Mouse (Mus musculus): ENCODE results near the gene Slpi.

Slpi gene

DNA sequence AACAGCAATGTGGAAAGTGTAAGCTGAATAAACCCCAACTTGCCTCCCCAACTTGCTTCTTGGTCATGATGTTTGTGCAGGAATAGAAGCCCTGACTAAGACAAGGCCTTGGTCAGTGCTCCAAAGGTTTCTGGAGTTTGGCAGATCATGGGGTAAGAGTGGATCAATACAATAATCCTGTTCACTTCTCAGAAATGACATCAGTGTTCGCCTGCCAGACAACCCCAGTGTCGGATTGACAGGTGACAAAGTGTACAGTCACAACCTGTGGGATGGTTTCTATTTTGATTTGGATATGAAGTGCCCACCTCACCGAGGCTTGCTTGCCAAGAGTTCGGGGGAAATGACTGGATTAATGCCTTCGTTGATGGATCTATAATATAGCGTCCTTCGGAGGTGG lies 32.4 kb upstream of the Slpi start:
- DNase-seq (ENCODE audit: low spot score), result no peak

DNA sequence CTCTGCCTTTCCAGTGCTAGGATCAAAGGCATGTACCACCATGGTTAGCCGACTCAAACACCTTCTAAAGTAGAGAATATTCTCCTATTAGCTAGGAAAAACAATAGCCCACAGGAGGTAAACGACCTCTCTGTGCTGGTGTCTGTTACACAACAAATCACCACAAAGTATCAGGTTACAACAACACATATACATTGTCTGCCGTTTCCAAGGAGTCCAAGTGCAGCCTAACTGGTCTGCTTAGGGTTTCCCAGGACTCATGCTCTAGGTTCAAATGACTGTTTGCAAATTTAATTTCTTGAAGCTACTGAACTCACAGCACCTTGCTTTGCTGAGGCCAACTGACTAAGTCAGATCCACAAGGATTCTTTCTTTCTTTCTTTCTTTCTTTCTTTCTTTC lies 30.6 kb upstream of the Slpi start:
- no peak for DNase-seq (ENCODE audit: low spot score)

DNA sequence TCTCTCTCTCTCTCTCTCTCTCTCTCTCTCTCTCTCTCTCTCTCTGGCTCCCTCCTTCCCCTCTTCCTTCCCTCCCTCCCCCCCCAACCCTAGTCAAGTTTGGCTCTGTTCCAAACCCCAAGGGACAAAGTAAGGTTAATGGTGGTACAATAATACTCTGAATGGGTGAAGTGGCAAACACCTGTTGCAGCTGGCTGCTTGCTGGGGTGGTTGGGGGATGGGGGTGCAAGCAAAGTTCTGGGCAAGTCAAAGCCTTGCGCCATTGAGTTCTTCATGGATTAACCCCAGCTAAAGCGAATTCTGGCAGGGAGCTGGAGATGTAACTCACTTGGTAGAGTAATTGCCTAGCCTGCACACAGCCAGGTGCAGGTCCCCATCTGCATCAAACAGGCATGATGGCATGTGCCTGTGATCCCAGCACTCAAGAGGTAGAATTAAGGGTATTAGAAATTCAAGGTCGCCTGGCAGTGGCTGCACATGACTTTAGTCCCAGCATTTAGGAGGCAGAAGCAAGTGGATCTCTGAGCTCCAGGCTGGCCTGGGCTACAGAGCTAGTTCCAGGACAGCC lies 29.5 kb upstream of the Slpi start:
- DNase-seq (ENCODE audit: low spot score), result no peak

DNA sequence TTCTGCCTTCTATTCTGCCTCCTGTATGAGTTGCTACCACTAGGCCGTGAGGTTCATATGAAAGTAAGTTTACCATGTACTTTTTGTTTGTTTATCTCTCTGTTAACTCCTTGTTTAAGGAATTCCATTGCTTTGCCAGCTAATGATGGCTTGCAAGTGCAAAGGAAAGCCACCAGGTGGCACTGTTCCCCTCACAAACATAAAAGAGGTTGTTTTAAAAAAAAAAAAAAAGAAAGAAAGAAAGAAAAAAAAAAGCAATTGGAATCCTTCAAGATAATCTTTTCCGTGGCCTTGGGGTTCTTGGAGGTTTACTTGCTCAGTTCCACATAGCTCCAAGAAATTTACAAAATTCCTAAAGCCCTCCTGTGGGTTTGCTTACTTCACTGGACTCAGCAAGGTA lies 28.3 kb upstream of the Slpi start:
- DNase-seq (ENCODE audit: low spot score), result no peak

DNA sequence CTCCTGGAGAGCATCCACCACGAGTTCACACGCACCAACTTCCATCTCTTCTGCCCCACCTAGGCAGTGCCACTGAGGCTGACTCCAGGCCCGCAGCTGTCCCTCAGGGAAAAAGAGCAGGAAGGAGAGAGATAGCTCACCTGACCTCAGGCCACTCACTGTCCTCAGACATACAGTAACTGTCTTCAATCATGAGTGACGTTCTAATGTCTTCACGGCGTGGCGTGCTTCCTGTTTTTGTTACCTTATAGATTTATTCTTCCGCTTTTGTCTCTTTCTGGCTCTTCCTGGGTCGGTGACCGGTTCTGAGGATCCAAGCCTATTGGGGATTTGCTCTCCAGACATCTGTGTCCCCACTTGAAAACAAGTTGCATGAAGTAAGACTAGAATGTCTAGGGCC lies 25.7 kb upstream of the Slpi start:
- DNase-seq (ENCODE audit: low spot score), result no peak

DNA sequence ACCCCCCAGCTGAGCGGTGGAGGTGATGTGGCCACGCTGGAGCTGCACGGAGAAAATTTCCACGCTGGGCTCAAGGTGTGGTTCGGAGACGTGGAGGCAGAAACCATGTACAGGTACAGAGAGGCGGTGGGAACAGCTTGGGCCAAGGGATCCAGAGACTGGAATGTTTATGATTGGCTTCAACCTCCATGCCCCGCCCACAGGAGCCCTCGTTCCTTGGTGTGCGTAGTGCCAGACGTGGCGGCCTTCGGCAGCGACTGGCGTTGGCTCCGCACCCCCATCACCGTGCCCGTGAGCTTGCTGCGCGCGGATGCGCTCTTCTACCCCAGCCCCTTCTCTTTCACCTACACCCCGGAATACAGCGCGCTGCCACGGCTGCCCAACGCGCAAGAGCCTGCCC lies 25.3 kb upstream of the Slpi start:
- no peak for DNase-seq (ENCODE audit: low spot score)

DNA sequence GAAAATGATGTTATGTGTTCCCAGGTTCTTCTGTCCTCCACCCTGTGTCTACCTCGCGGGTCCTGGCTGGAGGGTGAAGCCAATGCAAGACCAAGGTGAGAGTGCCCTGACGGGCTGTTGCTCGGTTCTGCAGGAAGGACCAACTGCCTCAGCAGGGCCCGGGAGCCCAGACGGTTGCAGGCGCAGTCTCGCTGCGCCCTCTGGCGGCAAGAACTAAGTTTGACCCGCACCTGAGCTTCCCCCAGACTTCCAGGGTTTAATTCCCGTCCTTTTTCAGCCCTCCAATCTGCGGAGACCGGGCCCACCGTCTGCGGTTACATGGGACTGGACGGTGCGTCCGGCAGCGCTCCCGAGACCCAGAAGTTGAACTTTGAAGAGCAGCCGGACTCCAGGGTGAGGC lies 18.8 kb upstream of the Slpi start:
- DNase-seq (ENCODE audit: low spot score), result no peak

DNA sequence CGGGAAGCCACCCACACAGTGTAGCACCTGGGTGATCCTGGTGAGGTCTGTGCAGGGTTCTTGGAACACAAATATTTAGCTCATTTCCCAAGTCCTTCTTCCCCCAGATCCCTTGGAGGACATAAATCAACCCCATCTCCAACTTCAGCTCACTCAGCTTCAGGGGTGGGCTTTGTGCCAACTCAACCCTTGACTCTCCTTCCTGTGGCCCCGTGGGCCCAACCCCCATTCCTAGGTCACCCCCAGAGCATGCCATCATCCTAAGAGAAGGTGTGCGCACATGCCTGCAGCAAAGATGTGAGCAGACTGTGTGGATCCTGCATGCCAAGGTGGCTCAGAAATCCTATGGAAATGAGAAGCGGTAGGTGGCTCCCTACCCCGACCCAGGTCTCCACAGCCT lies 16.6 kb upstream of the Slpi start:
- DNase-seq (ENCODE audit: low spot score), result no peak

DNA sequence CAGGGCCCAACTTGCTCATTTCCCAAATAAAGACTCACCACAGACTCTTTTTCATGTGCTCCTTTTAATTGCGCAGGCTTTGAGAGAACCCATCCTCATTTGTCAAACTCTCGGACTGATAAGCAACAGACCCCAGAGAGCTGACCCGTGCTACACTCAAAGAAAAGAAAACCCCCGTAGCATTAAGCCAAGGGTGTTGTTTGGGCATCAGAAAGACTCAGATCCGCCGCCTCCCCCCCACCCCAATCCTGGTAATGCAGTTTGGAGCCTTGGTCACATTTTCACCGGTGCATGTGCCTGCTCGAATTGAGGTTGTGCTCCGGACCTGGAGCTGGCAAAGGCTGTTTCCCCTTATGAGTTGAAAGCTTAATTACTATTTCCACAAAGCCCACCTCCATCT lies 16.2 kb upstream of the Slpi start, which contains the start of gene Matn4:
Matn4 (minus strand) TSS at position 101 of the 400 bp plus-strand sequence.
- no peak for DNase-seq (ENCODE audit: low spot score)

DNA sequence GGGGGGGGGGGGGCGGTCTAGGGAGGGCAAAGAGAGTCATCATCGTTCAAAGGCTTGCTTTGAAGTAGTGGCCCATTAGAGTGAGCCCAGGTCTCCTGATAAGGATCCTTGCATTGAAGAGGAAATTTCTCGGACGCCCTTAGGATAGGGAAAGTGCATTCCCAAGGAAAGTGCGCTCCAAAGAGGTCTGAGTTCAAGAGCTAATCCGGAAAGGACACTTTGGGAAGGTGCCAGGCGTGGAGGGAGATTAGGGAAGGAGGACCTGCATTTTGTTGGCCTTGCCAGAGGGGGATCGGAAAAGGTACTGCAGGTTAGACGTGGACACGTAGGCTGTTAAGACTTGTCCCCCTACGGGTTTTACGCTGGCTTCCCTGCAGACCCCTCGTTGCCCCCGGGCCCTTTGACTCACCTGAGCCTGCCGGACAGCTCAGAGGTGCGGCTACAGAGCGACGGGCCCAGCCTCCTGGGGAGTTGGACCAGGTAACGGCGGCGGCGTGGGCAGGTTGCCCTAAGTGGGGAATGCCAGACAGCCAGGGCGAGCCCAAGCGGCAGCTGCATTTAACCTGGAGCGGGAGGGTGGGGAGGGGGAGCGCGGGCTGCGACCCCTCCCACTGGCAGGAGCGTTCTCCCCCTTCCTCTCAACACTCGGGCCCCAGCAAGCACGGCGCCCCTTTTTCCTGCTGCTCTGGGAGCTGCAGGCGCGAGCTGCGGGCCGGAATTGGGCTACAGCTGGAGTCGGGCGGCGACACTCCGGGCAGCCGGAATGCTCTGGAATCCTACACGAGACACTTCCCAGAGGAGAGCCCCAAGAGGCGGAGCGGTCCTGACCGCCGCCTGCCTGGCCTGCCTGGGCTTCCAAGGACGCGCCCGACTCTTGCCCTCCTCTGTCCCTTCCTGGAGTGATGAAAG lies 15.4 kb upstream of the Slpi start:
- DNase-seq (ENCODE audit: low spot score), result no peak

DNA sequence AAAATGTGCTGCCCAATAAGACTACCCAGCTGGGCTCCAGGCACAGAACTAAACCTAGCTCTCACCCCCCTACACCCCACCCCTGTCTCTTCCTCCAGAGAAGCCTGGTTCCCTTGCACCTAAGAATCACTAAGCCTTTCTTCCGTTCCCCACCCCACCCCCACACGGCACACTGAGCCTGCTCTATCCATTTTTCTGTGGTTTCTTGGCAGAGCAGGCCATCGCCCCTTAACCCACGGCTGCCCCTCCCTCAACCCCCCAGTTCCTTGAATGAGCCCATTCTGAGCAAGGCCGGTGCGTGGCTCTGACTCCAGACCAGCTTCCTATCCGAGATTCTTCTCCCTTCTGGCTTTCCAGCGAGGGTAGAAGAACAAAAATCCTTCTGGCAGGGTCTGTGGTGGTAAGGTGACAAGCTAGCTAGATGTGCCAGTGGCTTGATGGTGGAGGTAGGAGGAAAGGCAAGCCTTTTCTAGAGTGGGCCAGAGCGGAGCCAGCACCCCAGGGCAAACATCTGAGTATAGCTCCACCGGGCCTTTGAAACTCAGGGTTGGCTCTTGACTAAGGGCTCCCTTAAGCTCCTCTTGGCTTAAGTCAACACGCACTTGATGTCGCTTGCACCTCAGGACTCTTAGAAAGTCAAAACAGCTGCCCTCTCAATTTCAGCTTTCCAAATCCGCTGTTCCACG lies 14.6 kb upstream of the Slpi start:
- DNase-seq (ENCODE audit: low spot score), result no peak

DNA sequence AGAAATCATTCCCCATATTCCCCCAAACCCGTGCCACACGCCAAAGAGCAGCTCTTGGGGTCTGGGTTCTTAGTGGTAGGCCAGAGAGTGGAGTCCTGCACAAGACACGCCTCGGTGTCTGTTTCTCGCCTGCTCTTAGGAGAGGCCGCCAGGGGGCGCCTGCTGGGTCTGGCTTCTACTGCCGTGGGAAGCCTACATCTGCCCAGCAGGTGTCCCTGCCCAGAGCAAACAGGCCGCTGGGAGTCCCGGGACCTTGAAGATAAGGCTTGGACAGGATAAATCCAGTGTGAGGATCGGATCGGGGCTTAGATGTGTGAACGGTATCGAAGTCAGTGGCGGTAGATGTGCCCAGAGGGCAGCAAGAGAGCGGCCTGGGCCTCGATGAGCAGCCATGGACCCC lies 14.0 kb upstream of the Slpi start, which contains the start of gene Rbpjl:
Rbpjl (plus strand) TSS at position 236 of the 400 bp plus-strand sequence.
- peak; percentile 39 for DNase-seq (ENCODE audit: low spot score)

DNA sequence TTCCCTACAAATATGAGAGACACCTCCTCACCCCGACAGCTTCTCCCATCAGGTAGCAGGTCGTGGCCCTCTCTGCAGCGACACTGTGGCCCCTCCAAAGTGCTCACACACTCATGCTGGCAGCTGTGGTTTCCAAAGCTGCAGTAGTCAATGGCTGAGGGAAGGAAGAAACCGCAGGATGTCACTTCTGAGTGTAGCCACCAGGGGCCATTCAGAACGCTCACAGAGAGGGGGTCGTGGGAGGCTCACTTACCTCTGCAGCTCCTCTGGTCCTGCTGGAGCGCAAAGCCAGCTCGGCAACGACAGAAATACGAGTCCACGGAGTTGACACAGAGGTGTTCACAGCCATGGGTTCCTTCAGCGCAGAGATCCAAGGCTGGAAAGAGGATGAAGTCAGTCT lies 8.0 kb upstream of the Slpi start:
- DNase-seq (ENCODE audit: low spot score), result no peak

DNA sequence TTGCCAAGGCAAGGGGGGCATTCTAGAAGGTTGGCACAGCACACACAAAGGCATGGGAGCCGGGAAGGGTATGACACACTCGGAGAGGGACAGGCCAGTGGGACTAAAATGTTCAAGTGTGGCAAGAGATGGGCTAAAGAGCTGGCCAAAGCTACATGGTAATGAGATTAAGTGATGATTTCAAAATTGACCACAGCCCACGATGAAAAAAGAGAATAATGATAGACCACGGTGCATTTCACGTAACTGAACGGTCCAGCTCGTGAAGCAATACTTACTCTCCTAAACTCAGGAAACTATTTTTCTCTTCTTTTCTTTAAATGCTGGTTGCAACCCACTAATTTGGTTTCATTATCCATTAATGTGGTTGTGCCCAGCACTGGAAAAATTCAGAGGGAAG lies 7.2 kb upstream of the Slpi start:
- no peak for DNase-seq (ENCODE audit: low spot score)

DNA sequence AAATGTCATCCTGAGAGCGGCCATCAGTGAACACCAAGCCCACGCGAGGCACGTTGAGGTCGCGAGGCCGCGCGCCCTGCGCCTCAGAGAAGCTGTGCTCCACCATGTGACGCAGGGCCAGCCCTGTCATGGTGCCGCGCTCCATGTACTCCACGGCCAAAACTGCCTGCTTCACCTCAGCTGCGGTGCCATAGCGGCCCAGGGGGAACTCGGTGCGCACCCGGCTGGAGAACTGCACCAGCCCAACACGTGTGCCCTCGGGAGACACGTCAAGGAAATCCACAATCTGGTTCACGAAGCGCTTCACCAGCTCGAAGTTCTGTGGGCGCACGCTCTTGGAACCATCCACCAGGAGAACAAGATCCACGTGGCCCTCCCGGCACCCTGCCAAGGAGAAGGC lies 4.2 kb upstream of the Slpi start:
- DNase-seq (ENCODE audit: low spot score), result no peak

DNA sequence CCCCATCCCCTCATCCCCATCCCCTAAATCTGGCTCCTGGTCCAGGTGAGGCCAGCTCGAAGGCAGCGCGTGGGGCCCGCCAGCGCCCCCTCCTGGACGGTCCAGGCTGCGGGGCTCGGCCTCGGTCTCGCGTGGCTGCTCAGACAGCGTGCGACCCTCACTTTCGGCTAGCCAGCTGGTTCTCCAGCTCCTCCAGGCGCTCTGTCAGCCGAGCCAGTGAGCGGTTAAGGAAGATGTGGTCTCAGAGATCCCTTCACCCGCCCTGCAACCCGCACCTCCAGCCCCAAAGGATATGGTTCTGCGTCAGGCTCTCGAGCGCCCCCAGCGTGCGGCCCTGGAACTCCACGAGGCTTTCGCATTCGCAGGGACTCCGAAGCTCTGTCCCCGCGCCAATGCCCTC lies 604 bp upstream of the Slpi start:
- DNase-seq (ENCODE audit: low spot score), result peak; percentile 63

DNA sequence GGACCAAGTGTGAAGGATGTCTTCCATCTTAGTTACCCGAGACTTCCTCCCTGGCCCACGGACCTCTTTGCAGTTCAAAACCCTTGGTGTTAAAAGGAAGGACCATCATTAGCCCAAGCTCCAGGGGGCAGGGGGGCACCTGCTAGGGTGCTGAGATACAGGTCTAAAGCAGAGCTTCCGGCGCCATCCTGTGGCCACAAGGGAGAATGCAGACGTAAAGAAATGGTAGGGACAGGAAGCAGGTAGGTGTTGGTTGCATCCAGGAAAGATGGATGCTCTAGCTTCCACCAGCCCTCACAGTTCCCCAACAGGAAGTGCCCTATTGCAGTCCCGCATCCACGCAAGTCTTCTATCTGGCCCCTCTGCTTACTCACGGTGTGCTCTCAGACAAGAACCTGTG lies 1.9 kb downstream of the Slpi start:
- DNase-seq (ENCODE audit: low spot score), result no peak

DNA sequence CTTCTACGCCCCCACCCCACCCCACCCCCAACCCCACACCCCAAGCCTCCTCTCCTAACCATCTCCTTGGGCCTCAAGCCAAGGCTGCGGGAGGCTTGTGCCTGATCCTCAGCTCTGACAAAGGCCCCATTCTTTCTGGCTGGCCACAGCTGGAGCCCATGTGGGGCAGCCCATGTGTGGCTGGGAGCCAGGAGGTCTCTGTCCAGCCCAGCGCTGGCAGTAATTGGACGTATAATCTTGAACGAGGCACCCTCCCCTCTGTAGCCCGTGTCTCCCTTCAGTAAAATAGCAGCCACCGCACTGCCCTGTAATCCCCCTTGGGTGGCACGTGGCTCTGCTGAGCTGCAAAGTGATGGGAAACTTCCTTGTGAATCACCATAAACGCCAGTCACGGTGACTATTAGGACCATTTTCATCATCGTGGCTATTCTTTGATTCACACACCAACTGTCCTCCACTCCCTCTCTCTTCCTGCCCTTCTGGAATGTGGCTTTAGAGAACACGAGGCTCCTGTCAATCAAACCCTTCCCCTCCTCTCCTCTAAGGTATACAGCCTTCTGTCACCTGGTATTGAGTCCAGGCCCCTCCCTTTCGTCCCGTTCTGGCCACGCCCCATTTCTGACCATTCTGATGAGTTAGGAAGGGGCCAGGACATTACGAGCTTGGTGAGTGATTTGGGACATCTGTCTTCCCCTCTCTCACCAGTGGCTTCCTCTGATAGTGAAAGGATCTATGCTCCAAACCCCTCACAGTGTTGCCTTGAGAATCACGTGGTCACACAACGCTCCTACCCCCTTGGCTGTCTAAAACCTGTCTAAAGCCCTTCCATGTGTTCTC lies 2.8 kb downstream of the Slpi start:
- no peak for DNase-seq (ENCODE audit: low spot score)

DNA sequence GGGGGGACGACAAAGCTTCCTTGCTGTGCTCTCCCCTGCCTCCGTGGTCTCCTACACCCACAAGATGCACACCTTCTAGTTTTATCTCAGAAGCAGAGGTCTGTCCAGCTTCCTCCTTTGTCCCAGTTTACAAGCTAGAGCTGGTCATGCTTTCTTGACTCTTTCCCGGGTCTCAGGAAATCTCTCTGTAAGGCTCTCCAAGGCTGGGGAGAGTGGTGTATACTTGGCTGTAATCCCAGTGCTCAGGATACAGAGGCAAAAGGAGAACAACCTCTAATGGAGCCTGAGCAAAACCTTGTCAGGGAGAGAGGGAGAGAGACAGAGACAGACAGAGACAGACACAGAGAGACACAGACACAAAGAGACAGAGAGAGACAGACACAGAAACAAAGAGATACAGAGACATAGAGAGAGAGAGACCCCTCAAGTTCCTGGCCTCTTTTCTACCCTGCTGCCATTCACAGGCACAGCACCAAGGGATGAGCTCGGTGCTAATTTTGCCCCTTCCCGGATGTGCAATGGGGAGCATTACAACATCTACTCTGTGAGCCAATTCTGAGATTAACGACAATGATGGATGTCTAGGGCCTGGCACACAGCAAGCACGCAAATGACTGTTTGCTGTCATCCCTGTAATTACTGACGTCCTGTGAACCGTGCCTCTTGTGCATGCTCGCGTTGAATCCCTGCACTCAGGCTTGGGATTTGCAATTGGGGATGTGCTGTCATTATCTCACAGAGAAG lies 5.1 kb downstream of the Slpi start:
- no peak for DNase-seq (ENCODE audit: low spot score)

DNA sequence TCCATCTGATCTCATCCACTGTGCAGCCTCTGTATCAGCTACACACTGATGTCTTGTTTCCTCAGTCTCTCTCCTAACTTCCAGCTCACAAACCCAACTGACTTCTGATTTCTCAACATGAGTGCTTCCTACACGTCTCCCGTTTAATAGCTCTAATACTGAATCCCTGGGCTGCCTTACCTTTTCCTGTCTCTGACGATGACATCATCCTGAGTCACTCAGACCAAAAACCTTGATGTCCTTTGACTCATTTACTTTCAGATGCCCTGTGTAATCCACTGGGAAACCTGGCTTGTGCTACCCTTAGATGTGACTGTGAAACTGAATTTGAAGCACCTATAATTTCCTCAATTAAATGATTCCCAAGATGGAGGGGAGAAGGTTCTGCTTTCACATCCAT lies 5.9 kb downstream of the Slpi start:
- no peak for DNase-seq (ENCODE audit: low spot score)

DNA sequence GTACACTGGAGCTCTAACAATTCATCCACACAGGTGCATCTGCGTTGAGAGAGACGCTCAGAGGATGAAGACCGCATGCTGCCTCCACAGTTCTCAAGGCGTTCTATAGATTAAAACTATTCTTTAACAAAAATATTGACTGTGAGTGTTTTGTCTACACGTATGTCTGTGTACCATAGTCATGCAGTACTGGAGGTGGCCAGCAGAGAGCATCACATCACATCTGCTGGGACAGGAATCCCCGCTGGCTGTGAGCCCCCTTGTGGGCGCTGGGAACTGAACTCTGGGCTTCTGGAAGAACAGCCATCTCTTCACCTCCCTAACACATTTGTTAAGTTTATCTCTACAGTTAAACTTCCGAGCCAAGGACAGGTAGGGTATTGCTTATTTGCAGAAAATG lies 7.2 kb downstream of the Slpi start:
- no peak for DNase-seq (ENCODE audit: low spot score)

All from layer of hippocampus, adult 9-10 months (tissue).